Mouse (Mus musculus) G1E (cell line): ENCODE measurements around the gene Flt1. TPM values are rescaled to one million over a fixed set of nuclear protein-coding genes. Genes with fewer than 3 reads are reported as not detected.
A peak's percentile ranks its signal among the peaks of the same experiment; 100 is the strongest.

ENCODE experiments used
- ATAC-seq: 2 replicates; pipeline ENCODE4 v1.8.0; 2016; ENCODE audit warnings: mild to moderate bottlenecking; ENCODE audit not compliant: insufficient number of reproducible peaks, poor library complexity, low FRiP score, severe bottlenecking; ENCODE audit errors: extremely low read depth
- DNase-seq: peaks from one replicate; pipeline ENCODE4 v3.0.0; 2012; ENCODE audit warnings: low spot score
- H3K27me3 ChIP-seq: 2 replicates; pipeline ENCODE4 v1.6.1; 2012; ENCODE audit warnings: mild to moderate bottlenecking, low read length, inconsistent platforms; ENCODE audit not compliant: insufficient read depth
- H3K36me3 ChIP-seq: replicated peaks from 2 replicates; pipeline ENCODE3; 2012; ENCODE audit warnings: mild to moderate bottlenecking, inconsistent platforms
- H3K4me1 ChIP-seq: 2 replicates; pipeline ENCODE4 v1.6.1; 2012; ENCODE audit warnings: low read depth, low read length, inconsistent platforms, mixed read lengths; ENCODE audit not compliant: insufficient read depth
- H3K4me3 ChIP-seq: 2 replicates; pipeline ENCODE4 v1.5.1; 2012; ENCODE audit warnings: low read depth, mild to moderate bottlenecking, inconsistent platforms, low read length, moderate library complexity, mixed read lengths
- H3K9me3 ChIP-seq: replicated peaks from 2 replicates; pipeline ENCODE4 v1.6.1; 2012; ENCODE audit warnings: inconsistent platforms
- CTCF ChIP-seq: IDR thresholded peaks from 2 replicates; pipeline ENCODE4 v1.5.1; 2012; ENCODE audit warnings: low read depth, low read length, inconsistent platforms, mixed read lengths
- GATA1 ChIP-seq: IDR thresholded peaks from 2 replicates; pipeline ENCODE4 v1.6.1; 2012; ENCODE audit warnings: borderline replicate concordance, low read length, inconsistent platforms, mixed read lengths
- GATA2 ChIP-seq: IDR thresholded peaks from 2 replicates; pipeline ENCODE4 v1.6.1; 2012; ENCODE audit warnings: low read depth, low read length, inconsistent platforms, borderline replicate concordance
- POLR2AphosphoS5 ChIP-seq: IDR thresholded peaks from 2 replicates; pipeline ENCODE4 v1.6.1; 2012; ENCODE audit warnings: low read depth, low read length, inconsistent platforms; ENCODE audit not compliant: insufficient replicate concordance
- TAL1 ChIP-seq: conservative IDR thresholded peaks from 2 replicates; pipeline ENCODE4 v1.6.1; 2012; ENCODE audit warnings: low read depth, low read length, inconsistent platforms, mixed read lengths
- polyA plus RNA-seq: library from polyadenylated mRNA; stranded (reverse); fragments of >175 nt; gene quantifications from 2 replicates; pipeline ENCODE4 v1.2.3, GENCODE M21; 2012
- total RNA-seq, 2 experiments: library from RNA; stranded (forward) in 1 of 2; stranded (reverse) in 1 of 2; fragments of 200-1000 nt in 1 of 2; fragments of >200 nt in 1 of 2; fragmentation: Nextera tagmentation in 1 of 2; gene quantifications; 2 replicates each; pipeline ENCODE4 v1.2.3; 2014 to 2017

The Flt1 gene
- total and polyA plus RNA-seq, 3 experiments, result 0.04 to 0.33 (median 0.15) TPM

DNA sequence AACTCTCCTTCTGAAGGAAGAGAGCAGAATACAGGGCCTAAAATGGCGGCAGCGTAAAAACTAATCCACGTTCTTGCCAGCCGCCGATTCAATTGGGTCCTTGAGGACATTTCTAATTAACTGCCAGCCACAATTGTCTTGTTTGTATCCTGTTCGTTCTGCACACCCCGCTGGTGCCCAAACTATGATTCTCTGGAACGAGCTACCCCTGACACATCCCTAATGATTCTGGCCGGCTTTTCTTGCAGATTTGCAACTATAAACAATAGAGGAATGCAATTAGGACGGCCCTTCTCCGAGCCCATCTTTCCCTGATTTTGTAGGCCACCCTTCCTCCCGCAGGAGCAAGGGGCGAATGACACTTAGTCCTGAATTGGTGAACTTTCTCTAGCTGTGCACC, 59.9 kb downstream of the Flt1 start:
- Histone ChIP-seq H3K4me3 (no peak overlapping the region), H3K4me1 (peaks cover 6% of the 10 kb centered on the region), H3K36me3 (no peaks in the 10 kb centered on the region), H3K9me3 (peaks cover 6% of the 10 kb centered on the region), H3K27me3 (0 out of 2 replicates have a peak, but pooled peaks cover 2% of the 10 kb centered on the region)
- DNase-seq (no peak), ATAC-seq (no peak)
- TF ChIP-seq GATA2 (no peak), POLR2AphosphoS5 (no peak), GATA1 (no peak), TAL1 (no peak), CTCF (no peak)

DNA sequence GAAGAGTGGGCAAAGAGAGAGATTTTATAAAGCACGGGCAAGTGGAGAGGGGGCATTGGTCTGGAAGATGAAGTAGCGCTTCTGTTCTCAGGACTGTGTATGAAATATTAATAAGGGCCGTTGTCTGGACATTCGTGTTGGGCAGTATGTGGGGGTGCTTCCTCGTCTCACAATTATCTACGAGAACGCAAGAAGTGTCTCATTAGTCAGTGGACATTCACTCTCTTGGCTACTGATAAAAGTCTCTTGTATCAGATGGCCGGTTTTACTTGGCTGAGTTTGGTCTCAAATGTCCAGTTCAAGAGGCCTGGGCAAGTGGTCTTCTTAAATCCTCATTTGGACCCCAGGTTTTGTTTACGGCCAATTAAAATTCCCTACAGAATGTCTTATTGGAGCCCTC, 60.4 kb downstream of the Flt1 start:
- H3K27me3 ChIP-seq, result 0 out of 2 replicates have a peak, but pooled peaks cover 2% of the 10 kb centered on the region
- TF ChIP-seq POLR2AphosphoS5 (no peak), TAL1 (no peak), GATA2 (no peak), GATA1 (no peak), CTCF (no peak)
- peaks cover 6% of the 10 kb centered on the region for H3K4me1 ChIP-seq
- H3K9me3 ChIP-seq, result peaks cover 6% of the 10 kb centered on the region
- no peak for DNase-seq
- ATAC-seq, result no peak
- no peaks in the 10 kb centered on the region for H3K36me3 ChIP-seq
- no peak overlapping the region for H3K4me3 ChIP-seq

DNA sequence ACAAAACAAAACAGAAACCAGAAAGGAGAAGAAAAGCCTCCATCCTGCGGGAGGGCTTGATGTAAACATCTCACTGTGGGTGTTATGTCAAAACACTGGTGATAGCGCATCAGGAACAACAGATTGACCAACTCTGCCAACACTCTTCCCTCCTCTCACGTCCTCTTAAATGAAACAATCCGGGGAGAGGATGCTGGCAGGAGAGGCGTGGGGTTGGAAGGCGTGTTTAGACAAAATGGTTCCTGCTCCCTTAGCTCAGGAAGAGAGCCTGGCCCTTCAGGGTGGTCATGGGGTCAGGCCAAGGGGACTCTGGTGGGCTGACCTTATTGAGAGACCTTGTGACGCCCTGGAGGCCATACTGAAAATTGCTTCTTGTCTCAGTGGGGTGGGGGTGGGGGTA, 65.9 kb downstream of the Flt1 start:
- DNase-seq, result no peak
- peaks cover 49% of the 10 kb centered on the region for H3K4me1 ChIP-seq
- H3K4me3 ChIP-seq, result peak overlapping the region; percentile 53
- H3K27me3 ChIP-seq, result no peaks in the 10 kb centered on the region
- H3K36me3 ChIP-seq, result no peaks in the 10 kb centered on the region
- ATAC-seq, result no peak
- TF ChIP-seq GATA1 (no peak), GATA2 (no peak)
- H3K9me3 ChIP-seq, result no peaks in the 10 kb centered on the region

DNA sequence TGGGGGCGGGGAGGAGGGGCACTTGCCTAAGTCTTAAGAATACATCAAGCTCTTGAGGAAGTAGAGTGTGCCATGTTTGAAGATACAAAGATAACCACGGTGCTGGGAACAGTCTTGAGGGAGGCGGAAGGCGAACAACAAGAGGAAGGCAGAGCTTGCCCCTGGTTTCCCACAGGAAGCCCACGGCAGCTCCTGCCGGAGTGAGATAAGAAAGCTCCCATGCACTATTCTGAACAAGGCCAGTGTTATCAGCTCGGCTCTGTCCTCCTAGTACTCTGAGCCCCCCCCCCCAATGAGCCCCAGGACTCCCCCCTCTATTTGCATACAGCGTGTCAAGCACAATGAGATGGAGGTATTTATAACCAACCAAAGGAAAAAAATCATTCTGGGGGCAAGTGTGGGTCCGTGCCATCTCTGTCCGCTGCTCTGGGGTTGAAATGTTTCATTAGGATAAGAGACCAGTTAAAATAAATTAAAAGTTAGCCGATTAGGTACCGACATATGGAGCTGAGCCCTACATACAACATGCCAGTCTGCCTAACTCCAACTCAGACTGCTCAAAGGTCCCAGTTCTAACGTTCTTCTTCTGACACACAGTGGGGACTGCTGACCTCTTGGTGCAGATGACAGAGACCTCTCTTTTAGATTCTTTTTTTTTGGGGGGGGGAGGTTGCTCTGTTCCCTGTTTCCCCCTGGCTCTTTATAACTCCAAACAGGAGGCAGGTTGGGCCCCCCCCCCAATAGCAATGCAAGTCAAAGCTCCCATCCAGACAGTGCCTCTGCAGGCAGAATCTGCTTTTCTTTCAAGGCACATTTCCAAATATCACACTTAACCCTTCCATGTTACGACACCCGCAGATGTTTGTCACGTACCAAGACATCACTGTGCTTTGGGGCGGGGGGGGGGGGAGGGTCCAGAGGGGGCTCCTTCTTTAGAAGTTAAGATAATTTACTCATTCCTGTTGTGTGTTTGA, 67.6 kb downstream of the Flt1 start:
- TF ChIP-seq GATA2 (no peak), TAL1 (peak; percentile 93)
- H3K4me3 ChIP-seq, result peak overlapping the region; percentile 42; the same call in 1 of the 2 replicates
- H3K36me3 ChIP-seq, result no peaks in the 10 kb centered on the region
- DNase-seq, result peak; percentile 89
- H3K4me1 ChIP-seq, result peaks cover 51% of the 10 kb centered on the region
- no peaks in the 10 kb centered on the region for H3K27me3 ChIP-seq
- ATAC-seq, result peak; percentile 97
- no peaks in the 10 kb centered on the region for H3K9me3 ChIP-seq

GRCm38 (mm10) chr5:147655761-147656160, 70.0 kb downstream of the Flt1 start:
- H3K9me3 ChIP-seq, result no peaks in the 10 kb centered on the region
- peaks cover 49% of the 10 kb centered on the region for H3K4me1 ChIP-seq
- TF ChIP-seq CTCF (no peak), GATA2 (no peak), TAL1 (no peak), POLR2AphosphoS5 (no peak), GATA1 (no peak)
- H3K27me3 ChIP-seq, result no peaks in the 10 kb centered on the region
- no peak overlapping the region for H3K4me3 ChIP-seq
- DNase-seq, result no peak
- no peaks in the 10 kb centered on the region for H3K36me3 ChIP-seq
- no peak for ATAC-seq

DNA sequence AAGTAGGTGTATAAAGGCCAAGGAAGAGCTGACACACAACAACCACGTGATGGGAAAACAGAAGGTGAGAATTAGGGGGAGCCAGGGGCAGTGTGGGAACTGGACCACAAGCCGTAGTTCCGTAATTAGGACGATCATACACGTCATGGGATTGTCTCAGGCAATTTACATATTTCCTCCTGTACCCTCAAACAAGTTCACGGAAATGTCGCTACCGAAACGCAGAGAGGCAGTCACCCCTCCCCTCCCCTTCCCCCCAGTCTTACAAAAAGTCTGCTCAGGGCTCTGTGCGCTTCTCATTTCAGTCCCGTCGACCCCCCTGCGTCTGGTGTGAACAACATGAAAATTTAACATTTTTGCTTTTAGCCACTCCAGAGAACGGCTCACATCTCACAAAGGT, 74.6 kb downstream of the Flt1 start:
- Histone ChIP-seq H3K4me3 (no peak overlapping the region), H3K4me1 (peaks cover 16% of the 10 kb centered on the region), H3K36me3 (no peaks in the 10 kb centered on the region), H3K9me3 (no peaks in the 10 kb centered on the region), H3K27me3 (peaks cover 2% of the 10 kb centered on the region; the same call in 1 of the 2 replicates)
- ATAC-seq (no peak), DNase-seq (no peak)
- TF ChIP-seq GATA2, result no peak
- TF ChIP-seq POLR2AphosphoS5, result no peak
- no peak for TF ChIP-seq CTCF
- no peak for TF ChIP-seq GATA1
- TF ChIP-seq TAL1, result no peak
